Mouse (Mus musculus): ENCODE measurements at regions not wholly inside any gene's neighbourhood (a gene's known extent, or its start where the extent isn't known, plus 50 kb on each side); places are given as distances from the start of the nearest gene placed in this dataset.

DNA sequence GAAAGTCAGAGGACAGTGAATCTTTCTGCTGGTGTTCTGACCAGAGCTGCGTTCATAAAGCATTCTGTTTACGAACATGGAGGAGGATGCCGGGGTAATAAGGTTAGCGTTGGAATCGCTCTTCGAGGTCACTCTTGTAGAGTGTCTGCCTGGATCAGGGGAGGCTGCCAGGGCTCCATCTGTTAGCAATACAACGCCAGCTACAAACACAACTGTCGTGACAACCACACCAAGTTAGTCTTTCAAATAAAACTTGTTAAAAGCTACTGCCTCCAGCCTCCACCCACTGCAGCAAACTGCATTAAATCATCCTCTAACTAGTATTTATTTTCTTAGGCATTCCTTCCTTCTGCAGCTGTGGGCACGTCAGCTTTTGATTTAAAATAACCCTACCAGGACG, 525.0 kb downstream of the 1700129C05Rik start:
- in situ Hi-C loops (cut with MboI, MseI), result no loop called here

DNA sequence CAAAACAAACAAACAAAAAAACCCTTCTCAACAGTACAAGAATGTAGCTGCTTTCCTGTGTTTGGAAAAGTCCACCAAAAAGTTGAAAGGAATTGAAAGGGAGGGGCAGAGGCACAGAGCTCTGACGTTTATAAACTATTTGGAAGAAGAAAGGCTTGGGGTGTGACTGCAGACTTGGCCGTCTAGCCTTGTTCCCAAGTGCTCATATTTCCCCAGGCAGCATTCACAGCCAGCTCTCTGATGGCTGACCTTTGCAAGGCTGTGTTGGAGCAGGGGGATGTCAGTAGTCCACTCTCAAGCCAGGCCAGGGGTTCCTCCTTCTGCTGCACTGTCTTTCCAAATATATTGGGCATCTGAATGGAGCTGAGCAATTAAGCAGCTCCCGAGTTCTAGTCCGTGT, 534.5 kb downstream of the 1700129C05Rik start:
- in situ Hi-C loops (cut with MboI, MseI), result no loop called here

DNA sequence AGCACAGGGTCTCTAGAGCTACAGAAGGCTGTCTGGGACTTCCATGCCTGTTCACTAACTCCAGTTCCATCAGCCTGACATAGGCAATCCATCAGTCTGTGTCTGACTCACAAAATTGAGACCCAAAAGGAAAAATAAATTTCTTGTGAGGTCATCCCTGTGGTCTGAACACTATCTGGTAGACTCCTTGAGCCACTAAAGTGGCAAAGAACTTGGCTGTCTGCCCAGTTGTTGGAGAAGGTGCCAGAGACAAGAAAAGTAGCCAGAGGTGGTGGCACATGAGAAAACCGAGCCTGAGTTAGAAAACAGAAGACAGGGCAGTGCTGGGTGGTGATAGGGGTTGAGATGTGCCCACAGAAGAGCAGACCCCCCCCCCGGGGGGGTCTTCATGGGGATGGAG, 535.0 kb downstream of the 1700129C05Rik start:
- in situ Hi-C loops (cut with MboI, MseI), result no loop called here

DNA sequence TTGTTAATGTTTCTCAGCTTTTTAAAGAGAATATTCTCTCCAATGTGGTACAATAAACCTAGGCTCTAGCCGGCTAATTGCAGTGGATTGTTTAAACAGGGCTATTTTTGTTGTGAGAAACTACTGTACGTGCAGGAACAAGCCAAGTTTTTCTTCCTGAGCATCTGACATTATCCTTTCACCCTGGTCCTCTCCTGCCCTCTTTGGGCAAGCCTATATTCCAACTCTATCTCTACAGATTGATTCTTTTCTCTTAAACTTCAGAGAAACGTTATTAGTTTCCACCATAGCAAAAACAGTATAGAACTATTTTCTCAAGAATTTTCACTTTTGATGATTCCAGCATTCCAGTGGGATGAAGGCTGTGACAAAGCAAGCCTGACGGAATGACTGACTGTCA, 535.2 kb downstream of the Fgf9 start:
- in situ Hi-C loops (cut with MboI, MseI), result no loop called here

DNA sequence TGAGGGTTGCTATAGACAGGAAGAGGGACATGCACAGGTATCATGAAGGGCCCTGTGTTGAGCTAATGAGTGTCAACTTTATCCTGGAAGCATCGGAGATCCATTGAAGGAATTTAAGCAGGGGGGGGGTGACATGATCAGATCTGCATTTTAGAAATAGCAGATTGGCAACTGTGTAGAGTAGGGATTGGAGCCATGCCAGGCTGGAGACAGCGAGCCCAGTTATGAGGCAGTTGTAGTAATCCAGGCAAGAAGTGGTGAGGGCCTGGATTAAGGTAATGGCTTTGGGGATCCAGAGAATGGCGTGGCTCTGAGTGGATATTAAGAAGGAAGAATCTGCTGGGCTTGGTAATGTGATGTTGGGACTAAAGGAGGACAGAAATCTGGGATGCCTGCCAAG, 528.5 kb downstream of the Fgf9 start:
- in situ Hi-C loops (cut with MboI, MseI), result loop anchor here in 1 of 2 experiments (10.0 kb wide), 1 partner anchor 1586 kb away; no protein-coding TSS in a partner anchor

DNA sequence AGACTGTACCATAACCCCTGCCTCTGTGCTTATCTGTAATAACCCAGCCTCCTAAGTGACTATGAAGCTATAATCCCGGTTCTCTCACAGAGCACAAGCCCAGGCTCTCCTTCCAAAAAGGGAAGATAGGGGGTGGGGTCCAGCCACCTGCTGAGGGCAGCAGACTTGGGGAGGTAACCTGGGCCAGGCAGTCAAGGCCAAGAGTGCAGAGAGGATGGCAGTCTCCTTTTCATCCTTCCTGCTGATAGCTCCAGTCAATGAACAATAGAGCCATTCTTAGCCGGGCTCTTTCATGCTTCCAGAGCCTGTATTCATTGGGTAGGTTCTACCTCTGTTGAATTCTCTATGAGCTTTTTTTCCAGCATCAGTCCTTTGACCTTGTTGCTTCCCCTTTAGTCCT, 527.5 kb downstream of the Fgf9 start:
- in situ Hi-C loops (cut with MboI, MseI), result loop anchor here in 1 of 2 experiments (10.0 kb wide), 1 partner anchor 1587 kb away; no protein-coding TSS in a partner anchor

DNA sequence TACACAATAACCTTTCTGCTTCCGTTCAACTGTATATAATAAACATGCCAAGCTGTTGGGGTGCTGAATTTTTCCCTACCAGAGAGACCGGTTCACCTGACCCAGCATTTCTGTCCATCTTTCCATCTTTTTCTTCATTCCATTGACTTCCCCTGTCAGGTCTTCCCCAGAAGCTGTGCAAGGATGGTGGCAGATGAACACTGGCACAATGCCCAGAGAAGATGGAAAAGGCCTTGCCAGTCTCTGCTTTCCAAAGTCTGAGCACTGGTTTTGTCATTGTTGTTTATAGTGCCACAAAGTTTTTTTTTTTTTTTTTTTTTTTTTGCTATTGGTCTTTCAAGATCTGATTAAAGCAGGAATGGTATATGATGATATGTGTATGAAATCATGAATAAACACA, 526.6 kb downstream of the Fgf9 start:
- in situ Hi-C loops (cut with MboI, MseI), result loop anchor here in 1 of 2 experiments (10.0 kb wide), 1 partner anchor 1588 kb away; no protein-coding TSS in a partner anchor

DNA sequence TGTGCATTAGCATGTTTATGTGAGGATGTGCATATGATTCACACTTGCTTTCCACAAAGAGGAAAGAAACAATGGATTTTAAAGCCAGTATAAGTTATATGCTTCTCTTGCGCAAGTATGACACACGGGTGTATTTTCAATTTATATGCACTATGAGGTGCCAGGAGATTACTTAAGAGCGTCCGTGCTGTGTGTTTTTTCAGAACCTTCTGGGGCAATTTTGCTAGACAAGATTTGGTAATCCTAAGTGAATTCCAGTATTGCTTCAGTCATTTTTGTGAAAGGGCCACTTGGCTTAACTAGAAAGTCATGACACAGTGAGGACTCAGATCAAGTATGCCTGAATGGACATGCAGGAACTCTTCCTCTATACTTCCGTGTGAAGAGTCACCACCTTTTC, 511.5 kb downstream of the Fgf9 start:
- in situ Hi-C loops (cut with MboI, MseI), result no loop called here

DNA sequence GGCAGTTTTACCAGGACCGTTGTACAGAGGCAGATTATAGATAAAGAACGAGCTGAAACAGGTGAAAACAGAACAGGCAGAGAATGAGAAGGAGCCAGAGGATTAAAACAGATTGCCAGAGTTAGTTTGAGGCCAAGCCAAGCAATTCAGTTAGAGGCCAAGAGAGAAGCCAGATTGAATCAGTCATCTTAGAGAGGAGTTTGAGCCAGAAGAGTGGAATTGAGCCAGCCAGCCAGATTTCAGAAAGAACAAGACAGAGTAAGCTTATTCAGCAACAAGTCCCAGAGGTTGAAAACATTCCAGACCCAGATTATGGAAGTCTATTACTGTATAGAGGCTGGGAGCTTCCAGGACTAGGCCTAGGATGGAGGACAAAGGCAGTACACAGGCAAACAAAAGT, 499.7 kb downstream of the Fgf9 start:
- in situ Hi-C loops (cut with MboI, MseI), result no loop called here

DNA sequence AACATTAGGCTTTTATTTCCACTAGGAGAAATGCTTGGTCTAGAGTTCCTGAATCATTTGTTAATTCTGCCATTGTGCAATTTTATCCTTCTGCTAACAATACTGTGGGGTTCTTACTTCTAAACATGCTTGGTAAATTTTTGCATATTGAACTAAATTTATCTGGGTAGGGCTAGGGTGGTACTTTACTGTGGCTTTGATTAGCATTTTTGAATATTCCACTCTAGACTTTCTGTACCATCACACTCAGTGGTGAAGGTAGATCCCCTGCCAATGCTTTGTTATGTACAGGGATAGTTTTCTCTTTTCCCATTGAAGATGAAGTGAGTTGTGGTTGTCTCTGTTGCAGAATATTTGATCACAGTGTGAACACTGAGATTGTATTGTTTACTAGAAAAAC, 497.1 kb downstream of the Fgf9 start:
- in situ Hi-C loops (cut with MboI, MseI), result no loop called here

DNA sequence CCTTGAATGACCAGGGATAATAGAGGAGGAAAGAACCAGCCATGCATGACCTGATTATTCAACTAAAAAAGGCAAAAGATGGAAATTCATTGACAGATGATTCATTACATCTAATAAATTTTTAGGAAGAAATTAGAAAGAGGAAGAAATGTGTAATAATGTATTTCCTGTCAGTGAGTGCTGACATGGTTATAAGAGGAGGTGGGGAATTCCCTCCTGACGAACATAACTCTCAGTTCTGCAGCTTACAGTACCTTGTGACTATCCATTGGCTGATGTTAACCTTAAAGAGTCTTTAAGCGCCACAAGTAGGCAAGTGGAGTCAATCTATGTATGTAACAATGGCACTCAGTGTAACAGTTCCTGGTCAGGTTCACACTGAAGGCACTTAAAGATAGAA, 492.7 kb downstream of the Fgf9 start:
- in situ Hi-C loops (cut with MboI, MseI), result no loop called here

DNA sequence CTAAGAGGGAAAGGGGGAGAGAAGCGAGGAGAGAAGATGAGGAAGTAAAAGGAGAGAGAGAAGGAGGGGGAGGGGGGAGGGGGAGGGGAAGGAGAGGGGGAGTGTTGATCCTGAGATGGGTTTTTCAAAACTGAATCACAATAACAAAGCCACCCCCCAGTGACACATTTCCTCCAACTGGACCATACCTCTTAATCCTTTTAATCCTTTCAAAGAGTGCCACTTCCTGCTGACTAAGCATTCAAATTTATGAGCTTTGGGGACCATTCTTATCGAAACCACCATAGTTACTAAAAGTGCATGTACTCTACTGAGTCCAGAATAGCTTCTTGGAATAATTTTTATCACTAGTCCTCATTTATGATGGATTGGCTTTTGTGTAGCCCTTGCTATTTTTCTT, 480.4 kb downstream of the Fgf9 start:
- in situ Hi-C loops (cut with MboI, MseI), result loop anchor here in 1 of 2 experiments (5.0 kb wide), 1 partner anchor 58 kb away; no protein-coding TSS in a partner anchor

DNA sequence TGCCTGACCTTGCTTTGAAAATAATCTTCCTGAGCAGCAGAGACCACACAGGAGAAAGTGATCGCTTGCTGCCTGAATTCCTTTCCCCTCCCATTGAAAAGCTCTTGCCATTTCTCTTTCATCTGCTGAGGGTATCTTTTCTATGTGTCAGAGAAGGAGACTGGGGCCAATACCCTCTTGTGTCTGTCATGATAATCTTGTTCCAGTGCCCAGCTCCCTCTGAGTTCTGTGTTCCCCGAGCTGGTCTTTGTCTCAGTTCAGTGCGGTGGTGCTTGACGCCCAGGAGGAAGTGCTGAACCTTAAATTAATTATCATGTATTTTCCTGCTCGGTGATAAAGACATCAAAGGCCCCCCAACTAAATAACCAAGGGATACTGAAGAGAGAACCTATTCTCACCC, 475.4 kb downstream of the Fgf9 start:
- in situ Hi-C loops (cut with MboI, MseI), result no loop called here

DNA sequence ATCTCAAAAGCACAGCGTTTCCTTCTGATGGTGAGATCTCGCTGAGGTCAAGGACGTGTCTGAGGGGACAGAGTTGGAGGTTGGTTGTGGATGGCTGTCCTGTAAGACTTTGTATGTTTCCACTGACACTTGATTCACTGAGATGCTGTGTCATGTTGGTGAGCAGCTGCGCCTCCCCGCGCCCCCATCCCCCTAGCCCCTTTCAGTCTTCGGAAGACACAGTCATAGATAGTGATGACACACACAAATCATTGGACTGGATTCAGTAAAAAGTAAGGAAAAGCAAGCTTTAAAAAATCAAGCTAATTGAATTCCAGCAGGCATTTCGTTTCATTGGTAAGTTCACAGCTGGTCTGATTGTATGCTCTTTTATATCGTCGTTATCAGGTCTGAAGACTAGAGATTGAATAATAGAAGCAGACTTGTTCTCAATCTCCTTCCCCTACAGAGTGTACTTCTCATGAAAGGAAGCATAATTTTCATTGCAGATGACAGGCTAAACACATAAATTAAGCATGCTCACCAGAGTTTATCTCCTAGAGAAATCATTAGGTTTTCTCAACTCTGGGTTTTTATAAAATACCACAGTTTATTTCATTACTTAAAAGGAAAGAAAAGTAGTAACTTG, 472.9 kb downstream of the Fgf9 start:
- in situ Hi-C loops (cut with MboI, MseI), result no loop called here

DNA sequence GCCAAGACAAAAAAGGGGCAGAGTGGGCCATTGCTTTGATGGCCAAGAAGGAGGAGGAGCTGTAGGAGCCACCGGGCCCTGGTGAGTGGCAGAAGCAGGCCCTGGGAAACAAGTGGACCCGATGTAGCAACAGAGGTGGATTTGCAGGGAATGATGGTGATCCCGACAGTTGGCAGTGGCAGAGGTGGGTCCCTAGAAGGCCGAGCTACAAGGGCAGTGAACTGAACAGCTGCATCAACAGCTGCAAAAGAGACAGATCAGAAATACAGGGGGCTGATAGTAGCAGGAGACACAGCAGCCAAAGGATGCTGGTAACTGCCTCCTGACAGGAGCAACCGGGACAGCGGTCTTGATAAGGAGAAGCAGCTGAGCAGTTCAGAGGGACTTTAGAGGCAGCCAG, 467.8 kb downstream of the Fgf9 start:
- in situ Hi-C loops (cut with MboI, MseI), result no loop called here

DNA sequence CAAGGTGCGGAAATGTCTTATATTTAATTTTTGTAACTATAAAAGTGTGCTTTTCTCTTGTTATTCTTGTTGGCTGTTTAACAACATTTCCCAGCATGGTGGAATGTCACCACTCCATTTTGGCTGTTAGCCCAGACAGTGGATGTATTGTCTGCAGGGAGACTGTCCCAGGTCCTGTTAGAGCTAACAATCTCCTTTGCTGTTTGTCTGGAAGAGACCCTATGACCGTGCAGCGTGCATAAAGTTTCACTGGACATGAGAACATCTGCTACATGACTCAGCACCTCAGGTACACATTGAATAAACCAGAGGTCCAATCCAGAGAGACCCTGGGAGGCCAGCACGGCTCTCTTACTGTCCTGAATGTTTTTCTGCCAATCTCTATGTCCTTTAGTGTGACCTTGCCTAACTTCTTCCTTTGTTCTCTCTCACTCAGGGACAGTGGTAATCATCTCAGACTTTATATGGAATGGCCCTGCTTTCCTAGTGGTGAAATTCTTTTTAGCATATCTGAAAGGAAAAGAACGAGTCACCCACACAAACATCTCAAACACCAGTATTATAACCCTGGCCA, 450.7 kb downstream of the Fgf9 start:
- in situ Hi-C loops (cut with MboI, MseI), result loop anchor here in 1 of 2 experiments (5.0 kb wide), 1 partner anchor 1326 kb away; no protein-coding TSS in a partner anchor

DNA sequence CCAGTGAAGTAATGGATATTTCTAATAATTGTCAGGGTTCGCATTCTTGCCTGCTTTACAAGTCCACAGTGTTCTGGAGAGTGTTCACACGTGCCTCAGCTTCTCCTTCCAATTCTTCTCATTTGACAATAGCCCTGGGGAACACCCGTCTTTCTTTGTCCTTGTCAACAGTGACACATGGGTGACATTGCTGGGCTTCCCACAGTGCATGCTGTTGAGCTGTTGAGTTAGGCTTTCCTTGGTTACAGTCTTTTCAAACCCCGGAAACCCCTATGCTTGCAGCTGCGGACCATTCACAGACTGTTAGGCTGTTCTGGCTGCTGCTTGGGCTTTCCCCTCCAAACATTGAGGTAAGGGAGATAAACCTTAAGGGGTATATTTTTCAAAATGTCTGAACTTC, 450.0 kb downstream of the Fgf9 start:
- in situ Hi-C loops (cut with MboI, MseI), result loop anchor here in 1 of 2 experiments (5.0 kb wide), 1 partner anchor 1327 kb away; no protein-coding TSS in a partner anchor

DNA sequence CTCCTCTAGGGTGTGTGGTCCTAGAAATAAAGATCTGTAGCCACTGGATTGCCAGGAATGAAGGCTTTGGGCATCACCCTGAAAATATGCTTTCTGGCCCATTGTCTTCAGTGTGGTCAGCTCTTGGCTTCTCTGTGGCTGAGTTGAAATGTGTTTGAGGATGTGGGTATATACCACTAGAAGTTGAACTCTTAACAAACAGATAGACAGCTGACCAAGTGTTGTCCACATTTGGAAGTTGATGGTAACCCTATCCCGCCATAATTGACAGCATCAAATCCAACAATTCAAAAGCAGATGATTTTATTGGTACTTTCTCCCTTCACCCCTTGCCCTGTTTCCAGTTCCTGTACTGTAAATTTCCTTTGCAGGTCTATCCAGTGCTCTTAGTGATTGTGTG, 448.7 kb downstream of the Fgf9 start:
- in situ Hi-C loops (cut with MboI, MseI), result no loop called here

DNA sequence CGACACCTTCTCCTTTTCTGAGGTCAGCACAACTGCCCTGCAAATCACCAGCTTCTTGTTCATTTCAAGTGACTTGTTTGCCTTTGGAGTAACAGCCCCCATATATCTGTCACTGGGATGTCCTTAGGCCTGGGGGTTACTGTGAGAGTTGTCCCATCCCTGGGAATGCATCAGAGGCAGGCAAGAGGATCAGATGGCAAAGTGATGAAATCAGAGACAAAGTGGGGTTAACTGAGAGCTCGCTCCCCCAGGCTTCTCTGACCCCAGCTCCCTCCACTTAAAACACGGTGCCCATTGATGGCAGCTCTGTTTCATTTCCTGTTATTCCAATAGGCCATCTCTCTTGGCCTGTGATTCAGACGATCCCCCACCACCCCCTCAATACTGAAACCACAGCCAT, 446.2 kb downstream of the Fgf9 start:
- in situ Hi-C loops (cut with MboI, MseI), result no loop called here

DNA sequence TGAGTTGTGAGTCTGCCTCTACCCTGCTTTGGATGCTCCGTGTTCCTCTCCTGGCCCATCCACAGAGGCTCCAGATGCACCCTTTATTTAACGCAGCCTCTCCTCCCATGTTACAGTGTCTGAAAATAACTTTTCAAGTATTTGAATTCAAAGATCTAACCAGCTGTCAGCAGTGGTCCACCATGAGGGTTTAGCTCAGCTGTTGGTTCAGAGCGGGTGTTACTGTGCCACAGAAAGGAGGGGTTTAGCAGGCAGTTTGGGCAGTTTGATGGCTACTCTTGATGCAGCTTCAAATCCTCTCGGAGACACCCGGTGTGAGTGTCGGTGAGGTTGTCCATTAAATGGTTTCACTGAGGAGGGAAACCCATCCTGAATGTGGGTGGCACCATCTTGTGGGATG, 441.8 kb downstream of the Fgf9 start:
- in situ Hi-C loops (cut with MboI, MseI), result no loop called here

DNA sequence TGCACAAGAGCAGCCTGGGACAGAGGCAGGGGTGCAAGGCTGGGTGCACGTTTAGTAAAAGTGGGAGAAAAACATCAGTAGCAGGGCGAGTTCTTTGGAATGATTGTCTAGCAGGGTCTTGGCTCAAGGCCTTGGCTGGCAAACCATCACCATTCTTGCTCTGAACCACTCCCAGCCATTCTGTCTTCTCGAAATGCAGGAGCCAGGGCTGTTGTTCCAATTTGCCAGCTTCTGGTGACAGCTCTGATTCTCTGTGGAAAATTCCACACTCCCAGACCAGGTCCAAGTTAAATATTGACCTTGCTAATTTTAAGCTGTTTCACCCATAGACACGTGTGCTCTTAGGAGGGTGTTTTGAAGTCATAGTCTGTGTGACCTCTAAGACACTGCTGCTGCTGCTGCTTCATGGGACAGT, 441.2 kb downstream of the Fgf9 start:
- in situ Hi-C loops (cut with MboI, MseI), result no loop called here

DNA sequence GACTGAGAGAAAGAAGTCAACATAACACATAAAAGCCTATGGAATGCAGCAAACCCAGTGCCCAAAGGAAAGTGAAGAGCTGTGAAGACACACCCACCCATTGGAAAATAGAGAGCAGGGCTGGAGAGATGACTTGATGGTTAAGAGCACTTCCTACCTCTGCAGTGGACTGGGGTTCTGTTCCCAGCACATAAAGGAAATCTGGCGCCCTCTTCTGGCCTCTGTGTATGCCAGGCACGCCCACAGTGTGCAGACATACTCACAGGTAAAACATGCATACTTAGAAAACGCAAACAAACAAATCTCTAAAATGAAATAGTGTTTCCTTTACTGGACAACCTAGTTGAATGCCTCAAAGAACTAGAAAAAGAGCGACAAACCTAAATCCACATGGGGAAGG, 440.4 kb downstream of the Fgf9 start:
- in situ Hi-C loops (cut with MboI, MseI), result no loop called here

DNA sequence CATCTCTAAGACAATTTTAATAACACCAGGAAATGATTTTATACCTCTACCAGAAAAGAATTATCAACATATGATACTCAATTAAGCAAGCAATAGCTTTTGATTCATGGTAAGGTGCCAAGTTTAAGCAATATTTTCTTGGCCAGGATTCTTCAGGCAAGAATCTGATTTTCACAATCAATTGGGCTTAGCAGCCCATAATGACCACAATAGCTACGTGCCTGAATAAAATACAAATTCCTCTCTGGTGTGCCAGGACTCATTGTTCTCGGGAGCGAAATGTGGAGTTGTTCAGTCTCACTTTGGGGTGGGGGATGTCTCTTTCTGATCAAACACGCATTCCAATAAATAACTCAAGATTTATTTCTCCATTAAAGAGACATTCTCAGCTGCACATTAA, 438.8 kb downstream of the Fgf9 start:
- in situ Hi-C loops (cut with MboI, MseI), result no loop called here

All from T-helper 17 cell (primary cell).